Mouse (Mus musculus): ENCODE measurements around the gene Olfr630.
"Not testable (repeated sequence)": the region's sequence is repeated elsewhere in the genome, so short reads cannot be mapped to it uniquely, and the experiment has no call there.

- TF ChIP-seq POLR2A (IDR thresholded peaks at IDR 0.05; ENCODE audit: borderline replicate concordance, insufficient read depth, low read length); CTCF (IDR thresholded peaks at IDR 0.05; ENCODE audit: borderline replicate concordance, insufficient read depth, low read depth, low read length): not testable (repeated sequence)
Observed at GRCm38 (mm10) chr7:103767687-103768086, 10.6 kb upstream of the Olfr630 start.
